Mouse (Mus musculus) layer of hippocampus, postnatal 36 days (tissue): ENCODE measurements at regions not wholly inside any gene's neighbourhood (a gene's known extent, or its start where the extent isn't known, plus 50 kb on each side); places are given as distances from the start of the nearest gene placed in this dataset.

Experiments
- DNase-seq, 2 experiments: peaks; one replicate each; pipeline ENCODE4 v3.0.0; 2022

DNA sequence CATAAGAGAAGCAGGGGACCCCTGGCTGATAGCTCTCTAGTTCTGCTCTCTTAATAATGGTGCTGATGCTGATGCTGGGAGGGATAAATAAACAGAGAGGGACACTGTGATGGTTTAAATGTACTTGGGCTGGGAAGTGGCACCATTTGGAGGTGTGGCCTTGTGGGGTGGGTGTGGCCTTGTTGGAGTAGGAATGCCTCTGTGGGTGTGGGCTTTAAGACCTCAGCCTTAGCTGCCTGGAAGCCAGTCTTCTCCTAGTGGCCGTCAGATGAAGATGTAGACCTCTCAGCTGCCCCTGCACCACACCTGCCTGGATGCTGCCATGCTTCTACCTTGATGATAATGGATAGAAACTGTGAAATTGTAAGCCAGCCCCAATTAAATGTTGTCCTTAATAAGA is 765.0 kb upstream of the Car8 start:
- DNase-seq, result no peak

DNA sequence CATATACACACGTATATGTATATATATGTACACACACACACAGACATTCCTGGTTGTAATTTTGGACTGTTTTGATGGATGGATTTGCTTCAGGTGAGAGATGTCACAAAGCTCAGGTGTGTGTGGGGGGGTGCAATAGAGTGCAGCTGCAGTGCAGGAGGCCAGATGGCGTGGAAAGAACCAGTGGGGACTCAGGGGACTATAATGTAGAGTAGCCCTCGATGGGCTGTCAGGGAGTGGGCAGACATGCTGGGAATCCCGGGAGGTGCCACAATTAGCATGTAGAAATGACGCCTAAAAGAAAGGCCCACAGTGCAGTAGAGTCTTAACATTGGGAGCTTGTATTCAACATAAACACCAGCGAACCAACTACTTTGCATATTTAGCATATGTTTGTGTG is 763.5 kb upstream of the Car8 start:
- no peak for DNase-seq

DNA sequence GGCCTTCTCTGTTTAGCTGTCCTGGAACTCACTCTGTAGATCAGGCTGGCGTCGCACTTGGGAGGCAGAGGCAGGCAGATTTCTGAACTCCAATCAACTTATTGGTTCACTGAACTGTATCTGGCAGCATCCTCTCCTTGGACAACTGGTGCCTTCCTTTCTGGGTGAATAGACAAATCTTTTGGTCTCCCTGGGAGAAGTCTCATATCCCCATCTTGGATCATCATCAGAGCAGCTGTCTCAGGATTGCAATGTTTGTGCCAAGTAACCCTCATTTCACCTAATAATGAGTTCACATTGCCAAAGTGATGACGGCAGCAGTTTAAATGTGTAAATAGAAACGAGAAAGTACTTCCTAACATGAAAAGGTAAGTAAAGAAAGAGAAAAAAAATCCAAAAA is 759.8 kb upstream of the Car8 start:
- no peak for DNase-seq

- no peak for DNase-seq
Observed at GRCm38 (mm10) chr4:8992171-8992570, 753.3 kb upstream of the Car8 start.

DNA sequence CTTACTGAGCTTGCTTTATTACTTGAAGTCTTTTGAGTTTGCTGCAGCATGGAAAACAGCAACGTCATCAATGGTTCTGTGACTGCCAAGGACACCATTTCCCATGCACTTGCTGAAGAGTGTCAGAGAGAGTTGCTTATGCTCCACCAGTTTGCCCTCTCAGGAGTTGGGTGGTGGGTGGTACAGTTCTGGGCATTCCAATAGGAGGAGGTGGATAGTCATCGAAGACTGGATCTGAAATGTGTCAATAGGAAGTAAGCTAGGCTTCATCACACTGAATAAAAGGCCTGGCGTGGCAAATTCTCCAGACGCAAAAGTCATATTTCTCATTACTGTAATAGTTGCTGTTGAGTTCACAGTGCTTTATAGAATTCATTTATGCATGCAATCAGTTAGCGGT is 751.7 kb upstream of the Car8 start:
- no peak for DNase-seq

- no peak for DNase-seq
Observed at GRCm38 (mm10) chr4:8989614-8990013, 750.8 kb upstream of the Car8 start.

DNA sequence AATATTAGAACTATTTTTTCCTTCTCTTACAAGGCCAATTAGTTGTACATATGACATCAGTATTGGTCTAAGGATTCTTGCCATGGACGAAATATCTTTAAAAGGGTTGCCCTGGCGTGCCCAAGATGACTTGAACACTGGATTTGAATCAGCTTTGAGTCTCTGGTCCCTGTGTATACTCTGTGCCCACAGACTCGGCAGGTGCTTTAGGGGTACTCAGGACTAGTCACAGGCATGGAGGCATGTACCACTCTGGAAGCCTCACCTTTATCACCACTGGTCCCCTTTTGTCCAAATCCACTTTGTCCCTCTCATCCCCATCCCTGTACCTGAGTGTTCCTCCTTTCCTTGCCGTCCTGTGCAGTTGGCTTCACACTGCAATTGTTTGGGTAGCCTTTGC is 750.3 kb upstream of the Car8 start:
- DNase-seq, result no peak

GRCm38 (mm10) chr4:8988345-8988733 is 749.5 kb upstream of the Car8 start:
- DNase-seq, result no peak

DNA sequence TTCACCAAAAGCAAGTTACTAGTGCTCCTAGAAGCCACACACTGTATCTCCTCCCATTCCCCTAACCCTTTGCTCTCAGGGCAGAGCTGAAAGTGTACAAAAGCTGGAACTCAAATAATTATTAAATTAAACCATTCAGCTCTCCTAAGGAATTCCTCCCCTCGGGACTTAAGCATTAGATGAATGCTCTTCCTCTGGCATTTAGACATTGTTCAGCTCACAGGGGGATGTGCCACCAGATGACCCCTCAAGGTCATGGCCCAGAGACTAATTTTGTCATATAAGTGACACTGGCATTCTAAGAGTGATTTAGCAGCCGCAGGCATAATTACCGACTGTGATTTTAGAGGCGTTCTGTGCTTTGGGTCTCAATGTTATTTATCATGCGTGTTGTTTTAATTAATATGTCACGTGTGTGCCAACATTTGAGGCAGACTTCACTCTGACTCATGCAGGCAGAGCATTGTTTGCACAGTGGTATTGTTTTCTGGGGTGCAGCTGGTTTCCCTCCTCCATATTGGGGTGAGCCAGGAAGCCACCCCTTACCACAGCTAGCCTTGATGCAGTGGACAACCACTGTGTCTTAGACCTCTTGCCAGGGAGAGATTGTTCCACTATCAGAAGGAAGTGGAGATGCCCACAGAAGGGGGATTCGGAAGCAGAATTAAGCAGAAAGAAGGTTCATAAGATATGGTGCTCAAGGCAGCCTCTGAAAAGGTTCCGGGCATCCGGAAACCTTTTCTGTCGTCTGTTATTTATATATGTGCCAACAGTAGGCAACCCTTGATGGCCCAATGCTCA is 748.9 kb upstream of the Car8 start:
- no peak for DNase-seq

DNA sequence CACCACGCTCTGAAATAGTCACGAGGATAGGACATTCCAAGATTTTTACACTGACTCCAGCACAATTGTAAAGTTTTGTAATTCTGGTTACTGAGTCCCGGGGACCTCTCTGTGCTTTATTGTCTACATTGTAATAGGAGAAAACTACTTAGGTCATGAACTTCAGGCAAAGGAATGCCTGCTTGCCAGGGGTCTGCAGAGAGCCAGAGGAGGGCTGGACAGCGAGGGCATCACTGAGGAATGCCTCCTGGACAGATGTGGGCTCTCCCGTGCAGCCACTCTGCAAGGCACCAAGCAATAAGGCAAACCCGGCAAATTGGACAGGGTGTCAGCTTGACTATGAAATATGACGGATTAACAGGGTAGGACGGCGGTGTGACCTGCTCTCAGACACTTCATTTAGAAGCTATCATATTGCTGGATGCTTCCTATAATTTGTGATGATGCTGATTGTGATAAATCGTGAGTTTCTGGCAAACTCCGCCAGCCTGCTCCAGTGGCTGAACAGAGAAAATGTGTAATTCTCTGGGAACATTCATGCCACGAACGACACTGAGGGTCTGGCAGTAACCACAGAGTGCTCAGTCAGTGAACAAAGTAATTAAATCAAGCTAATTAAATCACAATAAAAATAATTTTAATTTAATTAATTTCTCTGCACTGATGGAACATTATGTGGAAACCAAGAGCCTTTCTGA is 747.7 kb upstream of the Car8 start:
- no peak for DNase-seq

- DNase-seq, result no peak
Observed at GRCm38 (mm10) chr4:8984059-8984606, 745.3 kb upstream of the Car8 start.

DNA sequence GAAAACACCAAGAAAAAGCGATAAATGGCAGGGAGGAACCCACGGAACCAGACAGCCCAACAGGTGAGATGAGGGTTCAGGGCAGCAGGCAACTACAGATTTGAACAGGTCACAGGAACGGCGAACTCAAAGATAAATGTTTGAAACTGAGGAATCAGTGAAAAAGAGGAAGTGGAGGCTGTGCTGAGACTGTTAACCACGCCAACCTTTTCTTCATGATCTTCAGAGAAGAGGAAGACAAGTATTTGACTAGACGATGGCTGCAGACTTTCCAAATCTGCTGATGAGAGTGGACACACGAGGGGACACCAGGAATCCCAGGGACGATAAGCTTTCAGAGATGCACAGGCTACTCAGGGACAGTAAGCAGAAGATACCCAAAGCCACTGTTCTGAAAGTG is 740.1 kb upstream of the Car8 start:
- no peak for DNase-seq

- no peak for DNase-seq
Observed at GRCm38 (mm10) chr4:8969951-8970455, 731.2 kb upstream of the Car8 start.

DNA sequence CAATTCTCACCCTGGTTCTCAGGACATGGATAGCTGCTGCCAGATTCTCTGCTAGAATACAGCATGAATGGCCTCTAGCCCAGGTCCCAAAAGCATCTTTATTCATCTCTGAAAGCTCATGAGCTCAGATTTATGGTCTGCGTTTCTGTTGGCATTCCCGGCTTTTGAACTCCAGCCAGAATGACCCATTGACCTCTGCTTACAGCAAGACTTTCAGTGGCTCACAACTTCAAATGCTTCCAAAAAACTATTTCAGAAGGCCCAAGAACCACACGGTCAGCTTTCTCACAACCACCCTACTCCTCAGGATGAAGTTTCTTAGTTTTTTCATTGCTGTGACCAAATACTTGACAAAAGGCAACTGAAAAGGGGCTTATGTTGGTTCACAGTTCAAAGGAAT is 729.9 kb upstream of the Car8 start:
- no peak for DNase-seq

DNA sequence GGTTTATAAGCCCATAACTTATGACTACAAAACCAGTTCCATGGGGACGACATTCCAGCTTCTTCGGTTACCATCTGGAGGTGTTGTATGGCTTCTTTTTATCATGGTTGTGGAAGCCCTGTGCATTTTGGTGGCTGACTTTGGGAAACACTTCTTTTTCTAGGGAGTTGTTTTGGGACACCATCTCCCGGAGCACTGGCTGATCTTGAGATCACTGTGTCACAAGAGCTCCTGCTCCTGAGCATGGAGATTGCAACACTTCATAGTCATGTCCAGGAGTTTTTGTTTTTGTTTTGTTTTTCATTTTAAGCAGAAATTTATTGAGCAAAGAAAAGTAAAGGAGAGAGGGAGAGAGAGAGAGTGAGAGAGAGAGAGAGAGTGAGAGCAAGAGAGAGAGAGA is 729.1 kb upstream of the Car8 start:
- no peak for DNase-seq

GRCm38 (mm10) chr4:8965563-8965962 is 726.7 kb upstream of the Car8 start:
- DNase-seq, result no peak

- no peak for DNase-seq
Observed at GRCm38 (mm10) chr4:8962959-8963572, 724.2 kb upstream of the Car8 start.

- DNase-seq, result no peak
Observed at GRCm38 (mm10) chr4:8961851-8962250, 723.0 kb upstream of the Car8 start.

GRCm38 (mm10) chr4:8957771-8958170 is 718.9 kb upstream of the Car8 start:
- DNase-seq, result no peak

DNA sequence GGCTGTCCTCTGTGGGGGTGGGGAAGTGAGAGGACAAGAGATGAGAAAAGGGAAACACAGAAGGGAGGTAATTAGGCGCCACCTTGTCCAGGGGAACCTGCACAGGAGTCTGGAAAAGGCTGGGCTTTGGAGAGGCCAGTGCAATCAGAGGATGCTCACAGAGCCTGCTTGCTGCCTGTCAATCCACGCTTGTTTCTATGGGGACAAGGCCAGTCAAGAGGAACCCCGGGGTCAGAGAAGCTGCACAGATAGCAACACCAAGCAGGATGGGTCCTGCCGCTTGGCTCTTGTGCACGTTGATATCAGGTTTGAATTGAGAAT is 718.1 kb upstream of the Car8 start:
- DNase-seq, result no peak

DNA sequence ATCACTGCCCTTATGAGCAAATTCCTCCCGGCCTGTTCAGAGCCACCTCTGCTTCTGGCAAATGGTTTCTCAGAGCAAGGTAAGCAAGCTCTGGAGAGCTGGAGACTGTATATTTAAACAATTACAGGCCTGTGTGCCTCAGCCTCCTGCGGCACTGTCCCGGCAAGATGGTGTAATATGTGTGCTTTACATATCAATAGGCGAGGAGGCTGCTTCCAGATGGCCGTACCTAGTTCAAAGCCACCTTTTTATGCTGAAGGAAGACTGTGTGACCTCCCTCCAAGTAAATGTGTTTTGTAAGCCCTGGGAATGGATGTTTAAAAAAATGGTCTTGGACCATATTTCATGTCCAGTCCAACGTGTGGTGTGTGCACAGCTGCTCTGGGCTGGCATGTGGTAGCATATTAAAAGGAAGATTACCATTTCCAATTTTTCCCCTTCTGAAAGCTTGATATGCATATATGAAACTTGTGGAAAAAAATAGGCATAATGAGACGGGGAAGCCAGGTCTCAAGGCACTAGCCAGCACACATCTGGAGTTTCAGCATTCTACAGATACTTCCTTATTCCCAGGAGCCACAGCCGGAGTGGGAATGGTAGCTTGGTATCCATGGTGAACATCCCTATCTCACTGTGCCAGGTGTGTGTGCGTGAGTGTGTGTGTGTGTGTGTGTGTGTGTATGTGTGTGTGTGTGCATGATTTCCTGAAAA is 717.6 kb upstream of the Car8 start:
- DNase-seq, result no peak

GRCm38 (mm10) chr4:8955306-8955705 is 716.5 kb upstream of the Car8 start:
- DNase-seq, result no peak

DNA sequence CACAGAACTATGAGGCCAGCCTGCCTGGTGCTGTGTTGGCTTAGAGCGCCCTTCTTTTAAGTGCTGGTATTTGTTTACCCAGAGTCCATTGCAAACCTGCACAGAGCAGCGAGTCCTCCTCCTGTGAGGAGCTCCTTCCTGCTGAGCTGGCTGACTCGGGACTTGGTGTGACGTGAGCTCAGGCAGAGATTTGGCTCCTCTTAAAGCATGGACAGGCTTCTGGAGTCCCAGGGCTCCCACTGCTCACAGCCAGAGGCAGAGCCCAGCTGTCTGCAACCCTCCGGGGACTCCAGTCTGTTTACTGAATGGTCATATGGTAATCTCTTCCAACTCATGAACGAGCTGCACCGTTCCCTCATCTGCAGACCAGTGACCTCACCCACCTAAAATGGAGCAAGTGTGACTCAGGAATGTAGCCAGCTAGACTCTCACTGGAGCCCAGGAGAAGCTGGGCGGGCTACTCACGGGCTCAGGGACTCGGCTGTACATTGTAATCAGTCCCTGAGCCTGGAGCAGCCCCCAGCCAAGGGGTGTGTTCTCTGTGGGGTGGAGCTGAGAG is 715.6 kb upstream of the Car8 start:
- no peak for DNase-seq
